Comparison of ENCODE assay signal across 8 mouse cellular contexts in the genomic region with DNA sequence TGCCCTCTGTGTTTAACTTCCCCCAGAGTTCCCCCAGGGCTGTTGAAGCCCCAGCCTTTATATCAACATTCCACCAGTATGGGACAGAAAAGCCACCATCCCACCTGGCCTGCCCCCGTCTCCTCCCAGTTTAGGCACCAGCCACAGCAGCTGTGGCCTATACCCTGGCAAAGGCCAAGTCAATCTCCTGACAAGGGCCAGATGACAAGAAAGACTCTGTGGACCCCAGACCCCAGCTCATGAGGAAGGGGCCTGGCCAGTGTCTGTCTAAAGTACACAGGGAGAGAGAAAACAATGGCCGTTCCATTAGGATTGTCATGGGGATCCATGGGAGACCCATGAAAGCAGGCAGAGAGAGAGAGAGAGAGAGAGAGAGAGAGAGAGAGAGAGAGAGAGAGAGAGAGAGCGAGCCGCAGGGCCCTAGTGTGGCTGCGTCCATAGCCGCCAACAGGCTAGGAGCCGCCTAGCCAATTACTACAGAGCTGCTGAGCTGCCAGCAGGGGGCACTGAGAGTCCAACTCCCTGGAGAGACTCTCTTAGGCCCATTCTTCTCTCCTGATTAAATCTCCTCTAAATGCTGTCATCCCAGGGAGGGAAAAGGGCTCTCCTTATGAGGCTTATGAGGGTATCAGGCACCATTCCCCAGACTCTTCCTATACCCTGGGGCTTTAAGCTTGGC.
DNase-seq lines count a peak whose midpoint lies in the region; ATAC-seq and TF ChIP-seq lines count a peak whose summit lies in the region.
"Not testable (repeated sequence)": the region's sequence is repeated elsewhere in the genome, so short reads cannot be mapped to it uniquely, and the experiment has no call there.

No protein-coding gene starts in this region.

- not testable (repeated sequence) for H3K27ac ChIP-seq in embryonic facial prominence, embryonic 14.5 days (replicated peaks; ENCODE audit: low read depth, low read length); hindbrain, embryonic 13.5 days; kidney, embryonic 15.5 days; liver, embryonic 13.5 days; neural tube, embryonic 14.5 days (ENCODE audit: low read depth, low read length)

- H3K4me3 ChIP-seq in embryonic facial prominence, embryonic 14.5 days (ENCODE audit: low read depth, low read length); hindbrain, embryonic 13.5 days; kidney, embryonic 15.5 days (replicated peaks); liver, embryonic 13.5 days (replicated peaks); neural tube, embryonic 14.5 days (ENCODE audit: low read depth, low read length): not testable (repeated sequence)

- in situ Hi-C loops in Patski (cut with MboI; ENCODE audit: low pct_unique_long_range_greater_than_20kb) = loop anchor here (5.0 to 25.0 kb wide), 2 partner anchors 201 to 324 kb away; no protein-coding TSS in a partner anchor

- not testable (repeated sequence) for H3K9ac ChIP-seq in embryonic facial prominence, embryonic 14.5 days (ENCODE audit: low read depth, low read length); hindbrain, embryonic 13.5 days; kidney, embryonic 15.5 days; liver, embryonic 13.5 days; neural tube, embryonic 14.5 days (replicated peaks; ENCODE audit: low read depth, low read length)

- not testable (repeated sequence) for DNase-seq in Patski (ENCODE audit: low read depth, low spot score); embryonic facial prominence, embryonic 14.5 days (ENCODE audit: low spot score); liver, embryonic 13.5 days

- not testable (repeated sequence) for H3K4me2 ChIP-seq in embryonic facial prominence, embryonic 14.5 days (ENCODE audit: low read depth, low read length); hindbrain, embryonic 13.5 days; kidney, embryonic 15.5 days; liver, embryonic 13.5 days; neural tube, embryonic 14.5 days (ENCODE audit: low read depth, low read length)

- peaks cover 18% of the 10 kb centered on the region for H3K27me3 ChIP-seq in Patski
- not testable (repeated sequence) for H3K27me3 ChIP-seq in embryonic facial prominence, embryonic 14.5 days (replicated peaks; ENCODE audit: control insufficient read depth, insufficient read depth, low read length); hindbrain, embryonic 13.5 days; kidney, embryonic 15.5 days; liver, embryonic 13.5 days; neural tube, embryonic 14.5 days (ENCODE audit: control insufficient read depth, insufficient read depth, low read length)

- WGBS in embryonic facial prominence, embryonic 14.5 days = 61% methylated on average over 2 of the region's 7 CpGs
- 55% methylated on average over 2 of the region's 7 CpGs for WGBS in hindbrain, embryonic 13.5 days
- 64% methylated on average over 2 of the region's 7 CpGs for WGBS in kidney, embryonic 15.5 days
- 70% methylated on average over 2 of the region's 7 CpGs for WGBS in liver, embryonic 13.5 days (ENCODE audit: insufficient replicate concordance)
- WGBS in neural tube, embryonic 14.5 days = 64% methylated on average over 2 of the region's 7 CpGs

- not testable (repeated sequence) for H3K36me3 ChIP-seq in embryonic facial prominence, embryonic 14.5 days (ENCODE audit: control insufficient read depth, insufficient read depth, low read length); hindbrain, embryonic 13.5 days; kidney, embryonic 15.5 days; liver, embryonic 13.5 days; neural tube, embryonic 14.5 days (ENCODE audit: control insufficient read depth, insufficient read depth, low read length)

- POLR2A ChIA-PET in Patski (lab: Charles Lee) = interaction anchor here (0.7 kb wide), 1 partner anchor 959 kb away, joined by 3 read pairs; no protein-coding TSS in a partner anchor

- not testable (repeated sequence) for TF ChIP-seq CTCF in Patski (IDR thresholded peaks at IDR 0.05)

- CTCF ChIA-PET in Patski (lab: Charles Lee) = interaction anchor here (1.9 kb wide), 1 partner anchor 200 kb away, joined by 5 read pairs; no protein-coding TSS in a partner anchor

- H3K4me1 ChIP-seq in embryonic facial prominence, embryonic 14.5 days (ENCODE audit: control insufficient read depth, insufficient read depth, low read length); hindbrain, embryonic 13.5 days (replicated peaks); kidney, embryonic 15.5 days; liver, embryonic 13.5 days (replicated peaks); neural tube, embryonic 14.5 days (ENCODE audit: control insufficient read depth, insufficient read depth, low read length): not testable (repeated sequence)

- ATAC-seq in Patski = peak; percentile 44
- ATAC-seq in embryonic facial prominence, embryonic 14.5 days (ENCODE audit: low read depth) = peak; percentile 93
- peak; percentile 90 for ATAC-seq in frontal cortex, adult (ENCODE audit: low TSS enrichment)
- ATAC-seq in hindbrain, embryonic 13.5 days (ENCODE audit: low FRiP score) = peak; percentile 88
- peak; percentile 88 for ATAC-seq in kidney, embryonic 15.5 days (replicated peaks; ENCODE audit: low FRiP score)
- peak; percentile 77 for ATAC-seq in liver, embryonic 13.5 days (ENCODE audit: low read depth)
- peak; percentile 92 for ATAC-seq in megakaryocyte-erythroid progenitor cell, adult 5-6 weeks (replicated peaks; ENCODE audit: low FRiP score, low TSS enrichment, poor library complexity, severe bottlenecking)
- ATAC-seq in neural tube, embryonic 14.5 days (ENCODE audit: low read depth) = peak; percentile 89

- not testable (repeated sequence) for H3K9me3 ChIP-seq in embryonic facial prominence, embryonic 14.5 days (ENCODE audit: control insufficient read depth, low read length); hindbrain, embryonic 13.5 days; kidney, embryonic 15.5 days (replicated peaks); liver, embryonic 13.5 days (replicated peaks); neural tube, embryonic 14.5 days (ENCODE audit: control insufficient read depth, low read length)
